Mouse (Mus musculus) small intestine, adult 2 months (tissue): Measurements from ENCODE around the gene Pde6h. TPM values are rescaled to one million over a fixed set of nuclear protein-coding genes. Genes with fewer than 3 reads are reported as not detected.

Experiments used
- H3K27ac ChIP-seq: fragments of 200-500 bp; 2 replicates; pipeline ENCODE4 v1.5.1; 2012; ENCODE audit warnings: low read depth, low read length, control low read depth, inconsistent platforms; ENCODE audit not compliant: insufficient read depth
- H3K27me3 ChIP-seq: fragments of 200-500 bp; 2 replicates; pipeline ENCODE4 v1.6.1; 2012; ENCODE audit warnings: mild to moderate bottlenecking, moderate library complexity, low read length, inconsistent platforms; ENCODE audit not compliant: control insufficient read depth, insufficient read depth
- H3K36me3 ChIP-seq: fragments of 200-500 bp; 2 replicates; pipeline ENCODE4 v1.6.1; 2012; ENCODE audit warnings: mild to moderate bottlenecking, low read length, control low read depth, inconsistent platforms; ENCODE audit not compliant: control insufficient read depth, insufficient read depth
- H3K4me1 ChIP-seq: fragments of 200-500 bp; 2 replicates; pipeline ENCODE4 v1.6.1; 2012; ENCODE audit warnings: low read length, inconsistent platforms, mixed read lengths; ENCODE audit not compliant: control insufficient read depth, insufficient read depth, insufficient read length
- H3K4me3 ChIP-seq: fragments of 200-500 bp; 2 replicates; pipeline ENCODE4 v1.5.1; 2012; ENCODE audit warnings: low read depth, mild to moderate bottlenecking, control low read depth, inconsistent platforms, low read length, moderate library complexity
- CTCF ChIP-seq: fragments of 200-500 bp; IDR thresholded peaks from 2 replicates; pipeline ENCODE4 v1.5.1; 2012; ENCODE audit warnings: low read depth, mild to moderate bottlenecking, control low read depth, inconsistent platforms, low read length, moderate library complexity, mixed read lengths; ENCODE audit not compliant: insufficient replicate concordance, insufficient read length; ENCODE audit errors: extremely low read depth
- POLR2A ChIP-seq: fragments of 200-500 bp; IDR thresholded peaks from 2 replicates; pipeline ENCODE4 v1.6.1; 2012; ENCODE audit warnings: low read depth, mild to moderate bottlenecking, control low read depth, inconsistent platforms, low read length, moderate library complexity
- WGBS: fragments of 180-500 bp; shearing (Covaris S2); methylation state at CpG from one replicate; pipeline ENCODE4 v1.1.7; 2018; 5-methylcytosine and 5-hydroxymethylcytosine counted together
- polyA plus RNA-seq: library from polyadenylated mRNA; depleted of rRNA; stranded (reverse); fragments of >200 nt; gene quantifications from 2 replicates; pipeline ENCODE4 v1.2.3, GENCODE M21; 2012

The Pde6h gene
- polyA plus RNA-seq, 1 experiment, result not detected

DNA sequence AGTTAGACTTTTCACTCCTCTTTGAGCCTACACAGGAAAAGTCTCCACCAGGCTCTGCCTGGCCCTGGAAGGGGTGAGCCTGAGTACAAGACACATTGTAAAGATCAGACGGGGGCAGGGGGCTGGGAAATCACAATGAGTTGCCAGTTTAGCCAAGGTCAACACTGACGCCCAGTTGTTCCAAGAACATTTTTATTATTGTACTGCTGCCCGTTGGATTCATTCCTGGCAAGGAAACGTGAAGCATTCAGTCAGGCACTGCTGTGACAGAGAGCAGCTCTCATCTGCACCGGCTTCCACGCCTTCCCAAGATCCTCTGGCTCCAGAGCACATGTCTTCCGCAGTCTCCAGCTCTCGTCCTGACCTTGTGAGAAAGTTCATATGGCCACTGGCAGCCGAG lies 35.8 kb upstream of the Pde6h start:
- Histone ChIP-seq H3K27ac (peak overlapping the region; percentile 13), H3K36me3 (no peaks in the 10 kb centered on the region), H3K4me3 (no peak overlapping the region), H3K4me1 (no peaks in the 10 kb centered on the region), H3K27me3 (no peaks in the 10 kb centered on the region)
- 49% methylated on average over 9 of the region's 9 CpGs for WGBS
- TF ChIP-seq CTCF (no peak), POLR2A (no peak)

DNA sequence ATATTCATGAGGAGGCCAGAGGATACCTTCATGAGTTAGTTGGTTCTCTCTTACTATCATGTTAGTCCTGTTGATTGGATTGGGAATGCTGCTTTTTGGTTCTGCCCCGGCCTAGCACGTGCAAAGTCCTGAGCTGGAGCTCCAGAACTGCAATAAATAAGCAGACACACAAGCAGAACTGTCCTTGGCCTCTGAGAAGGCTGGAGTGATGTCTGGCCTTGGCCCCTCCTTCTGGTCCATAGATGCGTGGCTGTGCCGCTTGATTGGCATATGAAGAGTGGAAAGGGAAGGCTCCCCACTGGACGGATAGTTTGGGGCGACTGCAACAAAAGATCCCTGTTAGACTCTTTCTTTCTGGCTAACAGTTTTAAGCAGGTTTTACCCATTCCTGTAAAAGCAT lies 34.6 kb upstream of the Pde6h start:
- Histone ChIP-seq H3K27ac (no peak overlapping the region), H3K4me3 (no peak overlapping the region), H3K36me3 (no peaks in the 10 kb centered on the region), H3K27me3 (no peaks in the 10 kb centered on the region), H3K4me1 (no peaks in the 10 kb centered on the region)
- 84% methylated on average over 6 of the region's 6 CpGs for WGBS
- TF ChIP-seq CTCF (no peak), POLR2A (no peak)

- WGBS, result 86% methylated on average over 6 of the region's 6 CpGs
- TF ChIP-seq CTCF (no peak), POLR2A (no peak)
- H3K36me3 ChIP-seq, result no peaks in the 10 kb centered on the region
These were observed 34.1 kb upstream of the Pde6h start for GRCm38 (mm10) chr6:136889554-136889953.

DNA sequence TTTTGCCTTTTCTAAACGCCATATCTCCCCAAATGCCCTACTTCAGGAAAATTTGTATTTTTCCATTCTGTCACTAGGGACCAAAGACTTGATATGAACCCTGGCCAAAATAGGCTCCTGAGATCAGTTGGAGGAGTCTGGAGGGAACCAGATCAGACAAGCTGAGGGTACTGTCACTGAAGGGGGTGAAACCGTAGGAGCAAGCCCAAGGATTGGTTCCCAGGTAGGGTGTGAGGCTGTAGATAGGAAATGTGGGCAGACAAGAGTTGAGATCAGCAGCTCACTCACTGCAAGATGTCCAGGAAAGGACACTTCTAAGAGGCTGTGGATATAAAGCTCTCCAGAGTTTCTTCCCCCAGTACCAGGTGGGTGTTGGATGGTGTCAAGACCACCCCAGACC lies 31.6 kb upstream of the Pde6h start:
- no peaks in the 10 kb centered on the region for H3K27me3 ChIP-seq
- 77% methylated on average over 2 of the region's 2 CpGs for WGBS
- TF ChIP-seq POLR2A (no peak), CTCF (no peak)
- H3K4me1 ChIP-seq, result no peaks in the 10 kb centered on the region
- H3K27ac ChIP-seq, result no peak overlapping the region
- no peak overlapping the region for H3K4me3 ChIP-seq
- H3K36me3 ChIP-seq, result no peaks in the 10 kb centered on the region

More at GRCm38 (mm10) chr6:136889554-136889953, 34.1 kb upstream of the Pde6h start:
- no peak overlapping the region for H3K27ac ChIP-seq
- no peak overlapping the region for H3K4me3 ChIP-seq
- H3K4me1 ChIP-seq, result no peaks in the 10 kb centered on the region
- no peaks in the 10 kb centered on the region for H3K27me3 ChIP-seq

DNA sequence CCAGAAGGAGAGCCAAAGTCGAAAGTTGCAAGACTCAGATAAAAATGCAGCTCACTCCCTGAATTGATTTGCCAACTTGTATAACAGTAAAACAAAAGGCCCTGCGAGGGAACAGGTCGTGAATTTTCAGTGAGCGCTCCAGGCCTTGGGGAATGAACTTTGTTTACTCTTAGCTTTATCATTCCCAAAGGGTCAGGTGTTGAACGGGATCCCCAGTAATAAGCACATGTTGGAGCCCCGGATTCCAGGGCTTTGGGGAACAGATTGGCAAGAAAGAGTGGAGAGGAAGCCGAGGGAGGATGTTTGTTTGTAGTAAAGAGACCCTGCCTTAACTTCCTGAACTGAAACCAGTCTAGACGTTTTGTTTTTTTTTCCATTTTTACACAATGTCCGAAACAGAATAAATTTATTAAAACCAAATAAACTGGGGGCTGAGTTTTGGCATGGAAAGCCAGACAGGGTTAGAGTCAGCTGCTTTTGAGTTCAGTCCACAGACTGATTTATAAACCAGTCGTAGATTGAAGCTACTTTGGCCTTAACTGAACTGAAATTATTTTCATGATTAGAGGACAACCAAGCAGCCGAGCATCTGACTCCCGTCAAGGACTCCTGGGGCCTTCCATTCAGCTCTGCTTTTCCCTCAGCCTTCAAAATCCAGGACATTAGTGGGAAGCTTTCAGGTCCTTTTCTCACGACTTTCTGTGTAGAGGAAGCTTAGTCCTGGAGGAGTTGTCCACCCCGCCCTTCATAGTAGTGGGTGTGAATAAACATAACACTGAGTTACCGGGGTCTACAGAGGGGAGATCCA lies 28.9 kb upstream of the Pde6h start:
- Histone ChIP-seq H3K4me3 (no peak overlapping the region), H3K27ac (peak overlapping the region; percentile 65), H3K4me1 (no peaks in the 10 kb centered on the region), H3K36me3 (no peaks in the 10 kb centered on the region), H3K27me3 (no peaks in the 10 kb centered on the region)
- WGBS, result 36% methylated on average over 15 of the region's 15 CpGs
- no peak for TF ChIP-seq CTCF
- TF ChIP-seq POLR2A, result no peak

- Histone ChIP-seq H3K27ac (no peak overlapping the region), H3K4me1 (no peaks in the 10 kb centered on the region), H3K27me3 (no peaks in the 10 kb centered on the region), H3K36me3 (no peaks in the 10 kb centered on the region), H3K4me3 (no peak overlapping the region)
- WGBS, result 63% methylated on average over 4 of the region's 4 CpGs
- TF ChIP-seq POLR2A (no peak), CTCF (no peak)
These were observed 25.8 kb upstream of the Pde6h start for GRCm38 (mm10) chr6:136897789-136898188.

GRCm38 (mm10) chr6:136898222-136898621 lies 25.4 kb upstream of the Pde6h start:
- Histone ChIP-seq H3K36me3 (no peaks in the 10 kb centered on the region), H3K27ac (no peak overlapping the region), H3K27me3 (no peaks in the 10 kb centered on the region), H3K4me1 (no peaks in the 10 kb centered on the region), H3K4me3 (no peak overlapping the region)
- 44% methylated on average over 4 of the region's 4 CpGs for WGBS
- no peak for TF ChIP-seq POLR2A
- TF ChIP-seq CTCF, result no peak
